ENCODE assay signal across 8 mouse cellular contexts in genomic region chr19:24173608-24174523, GRCm38 (mm10). TPM values are rescaled to one million over a fixed set of nuclear protein-coding genes. Genes with fewer than 3 reads are reported as not detected.
DNase-seq lines count a peak whose midpoint lies in the region; ATAC-seq lines count a peak whose summit lies in the region.

No protein-coding gene starts in this region.

- H3K36me3 ChIP-seq in intestine, embryonic 16.5 days (ENCODE audit: control insufficient read depth, insufficient read depth, low read length), result no peaks in the 10 kb centered on the region

- no peaks in the 10 kb centered on the region for H3K27me3 ChIP-seq in intestine, embryonic 16.5 days (replicated peaks; ENCODE audit: control insufficient read depth, insufficient read depth, low read length)

- peak overlapping the region; percentile 78 for H3K9ac ChIP-seq in intestine, embryonic 16.5 days (ENCODE audit: low read depth, low read length)

- H3K4me2 ChIP-seq in intestine, embryonic 16.5 days (ENCODE audit: low read depth, low read length), result peak overlapping the region; percentile 92

- H3K4me3 ChIP-seq in intestine, embryonic 16.5 days (ENCODE audit: low read length), result peak overlapping the region; percentile 73

- WGBS in intestine, embryonic 16.5 days, result under 1% methylated on average over 99 of the region's 103 CpGs

- H3K27ac ChIP-seq in intestine, embryonic 16.5 days (ENCODE audit: low read length), result peak overlapping the region; percentile 65

- ATAC-seq in intestine, embryonic 16.5 days, result peak; percentile 97

- H3K9me3 ChIP-seq in intestine, embryonic 16.5 days (ENCODE audit: control insufficient read depth, low read length), result no peaks in the 10 kb centered on the region

- intact Hi-C loops in gastrocnemius, postnatal 36 days (cut with DNase I), result no loop called here
- intact Hi-C loops in left cerebral cortex, postnatal 25 days (cut with DNase I), result loop anchor here (2.0 kb wide), 1 partner anchor 51 kb away; the partner anchor contains the start of gene Tjp2

- peaks cover 20% of the 10 kb centered on the region for H3K4me1 ChIP-seq in intestine, embryonic 16.5 days (ENCODE audit: control insufficient read depth, insufficient read depth, low read length)

- DNase-seq in adrenal gland, adult (ENCODE audit: inconsistent age in 2 of 2, low spot score in 1 of 2), result peak; percentile 97 to 99
- peak; percentile 96 for DNase-seq in embryo, embryonic 10 days (ENCODE audit: low spot score)
- DNase-seq in gastrocnemius, postnatal 36 days, result peak; percentile 93 to 95
- peak; percentile 88 to 90 for DNase-seq in left cerebral cortex, postnatal 25 days (ENCODE audit: low spot score in 2 of 2)
- peak; percentile 93 for DNase-seq in mesoderm, embryonic 11.5 days (ENCODE audit: low read depth, low spot score)
- DNase-seq in right cerebral cortex, postnatal 36 days (ENCODE audit: low spot score in 2 of 2), result peak; percentile 84
- DNase-seq in urinary bladder, postnatal 4 days (ENCODE audit: low spot score in 2 of 2), result peak; percentile 88 to 91

RNA-seq across cellular contexts. Expression of gene Tjp2, which starts 51.0 kb away (rescaled TPM):
- total RNA-seq in gastrocnemius, postnatal 36 days (2021), result 1 to 10 TPM; 3.5 to 3.7 TPM
- 33.0 and 40.2 TPM in 2 replicates for polyA plus RNA-seq in intestine, embryonic 16.5 days (2015; fragmentation: Nextera tagmentation; extraction: Ambion mirVana)
- 10 to 100 TPM; 16.6 to 18.5 TPM for total RNA-seq in left cerebral cortex, postnatal 25 days (2021)

Comparison
In these comparisons a context has a peak if more than half of its experiments do, and no peak if none do; other contexts are left out.
1. Peak in every context shown above with its lines: DNase-seq, ATAC-seq, H3K4me3 ChIP-seq and H3K27ac ChIP-seq.